Mouse (Mus musculus): Measurements from ENCODE around the gene Jam2. TPM values are rescaled to one million over a fixed set of nuclear protein-coding genes. Genes with fewer than 3 reads are reported as not detected.

Gene Jam2
- polyA plus RNA-seq, 1 experiment from 2014 or later = 5.9 TPM

GRCm38 (mm10) chr16:84864656-84865055 is 90.7 kb downstream of the Jam2 start:
- Histone ChIP-seq H3K27ac (ENCODE audit: low read depth, low read length) (no peak overlapping the region), H3K4me2 (replicated peaks; ENCODE audit: low read depth) (no peak overlapping the region), H3K9ac (ENCODE audit: low read depth, low read length) (no peak overlapping the region), H3K27me3 (replicated peaks; ENCODE audit: control insufficient read depth, insufficient read depth, low read length) (no peaks in the 10 kb centered on the region), H3K4me1 (replicated peaks; ENCODE audit: control insufficient read depth, insufficient read depth, low read length) (no peaks in the 10 kb centered on the region), H3K36me3 (ENCODE audit: control insufficient read depth, insufficient read depth) (peaks cover 24% of the 10 kb centered on the region), H3K9me3 (ENCODE audit: control insufficient read depth) (no peaks in the 10 kb centered on the region), H3K4me3 (ENCODE audit: low read depth, low read length) (no peak overlapping the region)
- WGBS = 80% methylated on average over 8 of the region's 8 CpGs
- no peak for ATAC-seq
- TF ChIP-seq CTCF (IDR thresholded peaks at IDR 0.05; ENCODE audit: low read depth) = no peak

- Histone ChIP-seq H3K27me3 (replicated peaks; ENCODE audit: control insufficient read depth, insufficient read depth, low read length) (no peaks in the 10 kb centered on the region), H3K4me1 (replicated peaks; ENCODE audit: control insufficient read depth, insufficient read depth, low read length) (no peaks in the 10 kb centered on the region), H3K4me2 (replicated peaks; ENCODE audit: low read depth) (no peak overlapping the region), H3K36me3 (ENCODE audit: control insufficient read depth, insufficient read depth) (no peaks in the 10 kb centered on the region), H3K9ac (ENCODE audit: low read depth, low read length) (no peak overlapping the region), H3K27ac (ENCODE audit: low read depth, low read length) (no peak overlapping the region), H3K4me3 (ENCODE audit: low read depth, low read length) (no peak overlapping the region), H3K9me3 (ENCODE audit: control insufficient read depth) (no peaks in the 10 kb centered on the region)
- TF ChIP-seq CTCF (IDR thresholded peaks at IDR 0.05; ENCODE audit: low read depth) = no peak
- ATAC-seq = no peak
- 78% methylated on average over 8 of the region's 8 CpGs for WGBS
Measured at GRCm38 (mm10) chr16:84873805-84874204, 99.9 kb downstream of the Jam2 start.

- Histone ChIP-seq H3K9ac (ENCODE audit: low read depth, low read length) (no peak overlapping the region), H3K27ac (ENCODE audit: low read depth, low read length) (no peak overlapping the region), H3K4me1 (replicated peaks; ENCODE audit: control insufficient read depth, insufficient read depth, low read length) (no peaks in the 10 kb centered on the region), H3K4me3 (ENCODE audit: low read depth, low read length) (0 out of 2 replicates have a peak overlapping the region, but pooled peaks have one; percentile 1), H3K27me3 (replicated peaks; ENCODE audit: control insufficient read depth, insufficient read depth, low read length) (no peaks in the 10 kb centered on the region), H3K9me3 (ENCODE audit: control insufficient read depth) (no peaks in the 10 kb centered on the region), H3K36me3 (ENCODE audit: control insufficient read depth, insufficient read depth) (no peaks in the 10 kb centered on the region), H3K4me2 (replicated peaks; ENCODE audit: low read depth) (peak overlapping the region; percentile 52)
- WGBS = 63% methylated on average over 24 of the region's 24 CpGs
- ATAC-seq = no peak
- peak; percentile 38 for TF ChIP-seq CTCF (IDR thresholded peaks at IDR 0.05; ENCODE audit: low read depth)
Measured at GRCm38 (mm10) chr16:84875012-84875717, 101.2 kb downstream of the Jam2 start.

Other genes starting within 250 kb of the Jam2 start
- gene Mrpl39, start 38.4 kb upstream of the Jam2 start, polyA plus RNA-seq (2015; fragmentation: Nextera tagmentation; extraction: Ambion mirVana) = 24.1 and 25.6 TPM in 2 replicates
- gene Gabpa, start 60.8 kb downstream of the Jam2 start, polyA plus RNA-seq (2015; fragmentation: Nextera tagmentation; extraction: Ambion mirVana) = 10.8 and 12.1 TPM in 2 replicates
- 1,184 and 1,284 TPM in 2 replicates for gene Atp5j, start 61.5 kb downstream of the Jam2 start, polyA plus RNA-seq (2015; fragmentation: Nextera tagmentation; extraction: Ambion mirVana)